Mouse (Mus musculus) olfactory bulb, adult 2 months (tissue): ENCODE results near the gene Mta2.

Source experiments
- CTCF ChIP-seq: fragments of 200-500 bp; IDR thresholded peaks from 2 replicates; pipeline ENCODE4 v1.5.1; 2012; ENCODE audit warnings: low read depth, mild to moderate bottlenecking, low read length, moderate library complexity; ENCODE audit not compliant: insufficient read depth
- POLR2A ChIP-seq: fragments of 200-500 bp; IDR thresholded peaks from 2 replicates; pipeline ENCODE4 v1.6.1; 2012; ENCODE audit warnings: mild to moderate bottlenecking, low read depth, low read length, moderate library complexity; ENCODE audit not compliant: insufficient read depth

GRCm38 (mm10) chr19:8899079-8899478, 42.6 kb upstream of the Mta2 start:
- no peak for TF ChIP-seq POLR2A
- TF ChIP-seq CTCF: no peak
